Mouse (Mus musculus): Measurements from ENCODE around the gene Itga3. TPM values are rescaled to one million over a fixed set of nuclear protein-coding genes. Genes with fewer than 3 reads are reported as not detected.

The Itga3 gene
- polyA plus RNA-seq, 1 experiment: not detected

DNA sequence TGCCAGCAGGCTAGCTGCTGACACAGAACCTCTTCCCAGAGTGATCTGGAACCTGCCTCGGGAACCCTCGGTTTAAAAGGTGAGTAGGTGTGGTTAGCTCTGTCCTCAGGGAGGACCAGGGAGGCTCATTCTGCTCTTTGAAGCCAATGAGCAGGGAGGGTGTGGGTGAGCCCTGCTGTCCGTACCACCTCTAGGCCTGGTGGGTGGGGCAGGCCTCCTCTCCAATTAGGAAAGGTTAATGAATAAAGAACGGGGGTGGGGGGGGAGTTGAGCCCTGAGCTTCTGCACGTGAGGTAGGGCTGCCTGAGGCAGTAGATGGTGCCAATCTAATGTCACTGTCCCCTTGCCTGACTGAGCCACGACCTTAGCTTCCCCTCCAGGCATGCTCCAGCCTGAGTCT is 43.7 kb downstream of the Itga3 start:
- TF ChIP-seq GATA1 (IDR thresholded peaks at IDR 0.05; ENCODE audit: low read length): no peak

DNA sequence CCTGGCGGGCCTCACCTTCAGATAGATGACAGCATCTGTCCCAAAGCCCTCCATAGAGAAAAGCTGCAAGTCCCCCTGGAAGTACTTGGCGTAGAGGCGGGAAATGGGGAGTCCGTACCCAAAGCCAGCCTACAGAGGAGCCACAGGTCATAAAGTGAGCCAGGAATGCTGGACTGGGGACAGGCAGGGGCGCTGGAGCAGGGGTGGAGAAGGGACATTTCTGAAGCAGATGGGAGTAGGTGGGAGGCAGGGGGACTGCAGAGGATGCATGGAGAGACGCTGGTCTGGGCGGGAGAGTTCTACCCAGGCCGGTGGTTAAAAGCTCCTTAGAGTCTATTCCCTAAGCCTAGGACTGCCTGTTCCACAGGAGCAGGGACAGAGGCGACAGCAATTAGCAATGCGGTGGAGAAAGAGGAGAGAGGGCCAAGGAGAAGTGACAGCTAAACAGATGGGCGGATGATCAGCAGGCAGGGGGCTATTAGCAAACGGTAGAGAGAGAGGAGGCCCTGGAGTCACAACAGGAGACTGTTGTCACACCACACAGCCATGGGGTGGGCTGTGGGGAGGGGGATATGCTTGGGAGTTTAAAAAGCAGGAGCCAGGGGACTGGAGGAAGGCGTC is 48.6 kb downstream of the Itga3 start:
- no peak for TF ChIP-seq GATA1 (IDR thresholded peaks at IDR 0.05; ENCODE audit: low read length)

DNA sequence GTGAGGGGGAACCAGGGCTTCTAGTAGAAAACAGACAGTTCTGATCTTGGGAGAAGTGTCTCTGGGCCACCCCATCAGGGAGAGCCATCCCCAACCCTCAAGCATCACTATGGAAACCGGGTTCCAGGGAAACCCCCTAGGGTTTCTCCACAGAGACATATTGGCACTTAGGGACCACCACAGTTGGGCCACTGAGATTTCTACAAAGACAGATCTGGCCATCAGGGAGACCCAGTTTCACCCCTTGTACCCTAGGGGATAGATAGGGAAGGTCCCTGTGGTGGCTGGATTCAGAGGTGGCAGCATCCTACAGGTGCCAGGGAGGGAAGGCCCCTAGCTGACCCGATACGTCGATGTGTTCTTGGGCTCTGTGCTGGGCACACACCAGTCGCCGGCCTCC is 49.8 kb downstream of the Itga3 start:
- TF ChIP-seq GATA1 (IDR thresholded peaks at IDR 0.05; ENCODE audit: low read length): no peak

DNA sequence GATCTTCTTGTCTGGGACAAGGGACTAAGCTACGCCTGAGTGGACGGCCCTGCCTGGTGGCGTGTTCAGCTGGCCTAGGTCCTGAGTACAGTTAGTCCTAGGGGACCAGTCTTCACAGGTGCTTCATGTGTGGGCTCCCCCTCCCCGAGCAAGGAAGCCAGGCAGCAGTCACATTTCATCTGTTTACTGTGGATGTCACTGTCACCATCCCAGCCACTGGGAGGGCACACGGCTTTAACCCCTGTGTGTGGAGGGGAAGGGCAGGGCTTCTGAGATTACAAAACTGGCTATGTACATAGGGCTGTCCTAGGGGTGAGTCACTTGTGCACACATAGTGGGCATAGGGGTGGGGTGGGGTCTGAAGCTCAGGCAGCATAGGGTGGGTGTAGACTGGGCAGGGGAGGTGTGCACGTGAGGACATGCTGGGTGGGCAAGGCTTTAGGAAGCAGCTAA is 50.5 kb downstream of the Itga3 start:
- TF ChIP-seq GATA1 (IDR thresholded peaks at IDR 0.05; ENCODE audit: low read length): no peak

DNA sequence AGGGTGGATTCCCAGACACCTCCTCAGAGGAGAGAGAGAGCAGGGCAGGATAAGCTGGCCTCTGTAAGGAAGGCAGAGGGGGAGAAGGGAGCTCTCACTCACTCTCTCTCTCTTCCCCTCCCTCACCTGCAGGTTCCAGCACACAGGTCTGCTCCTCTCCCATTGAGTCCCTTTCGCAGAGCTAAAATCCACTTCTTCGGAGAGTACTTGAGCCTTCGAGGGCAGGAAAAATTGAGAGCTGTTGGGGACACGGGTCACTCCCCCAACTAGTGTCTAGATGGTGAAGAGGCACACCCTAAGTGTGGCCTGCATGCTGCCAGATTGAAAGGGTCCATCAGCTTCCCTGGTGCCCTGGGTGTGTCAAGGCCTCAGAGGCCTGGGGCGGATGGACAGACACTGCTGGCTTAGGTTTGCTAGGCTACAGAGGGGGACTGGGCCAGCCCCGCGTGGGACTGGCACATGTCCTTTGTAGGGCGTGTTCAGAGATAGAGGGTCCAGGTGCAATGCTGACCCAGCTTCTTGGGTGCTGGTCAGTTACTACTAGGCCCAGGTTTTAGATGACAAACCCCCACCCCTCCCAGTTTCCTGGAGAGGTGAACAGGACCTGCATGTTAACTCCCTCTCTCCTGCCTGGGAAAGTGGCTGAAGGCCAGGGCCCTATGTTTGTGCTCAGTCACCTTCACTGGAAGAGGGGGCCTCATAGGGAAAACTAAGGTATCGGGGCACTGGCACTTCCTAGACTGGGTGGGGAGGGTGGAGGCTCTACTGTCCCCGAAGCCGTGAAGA is 51.2 kb downstream of the Itga3 start:
- TF ChIP-seq GATA1 (IDR thresholded peaks at IDR 0.05; ENCODE audit: low read length): no peak

DNA sequence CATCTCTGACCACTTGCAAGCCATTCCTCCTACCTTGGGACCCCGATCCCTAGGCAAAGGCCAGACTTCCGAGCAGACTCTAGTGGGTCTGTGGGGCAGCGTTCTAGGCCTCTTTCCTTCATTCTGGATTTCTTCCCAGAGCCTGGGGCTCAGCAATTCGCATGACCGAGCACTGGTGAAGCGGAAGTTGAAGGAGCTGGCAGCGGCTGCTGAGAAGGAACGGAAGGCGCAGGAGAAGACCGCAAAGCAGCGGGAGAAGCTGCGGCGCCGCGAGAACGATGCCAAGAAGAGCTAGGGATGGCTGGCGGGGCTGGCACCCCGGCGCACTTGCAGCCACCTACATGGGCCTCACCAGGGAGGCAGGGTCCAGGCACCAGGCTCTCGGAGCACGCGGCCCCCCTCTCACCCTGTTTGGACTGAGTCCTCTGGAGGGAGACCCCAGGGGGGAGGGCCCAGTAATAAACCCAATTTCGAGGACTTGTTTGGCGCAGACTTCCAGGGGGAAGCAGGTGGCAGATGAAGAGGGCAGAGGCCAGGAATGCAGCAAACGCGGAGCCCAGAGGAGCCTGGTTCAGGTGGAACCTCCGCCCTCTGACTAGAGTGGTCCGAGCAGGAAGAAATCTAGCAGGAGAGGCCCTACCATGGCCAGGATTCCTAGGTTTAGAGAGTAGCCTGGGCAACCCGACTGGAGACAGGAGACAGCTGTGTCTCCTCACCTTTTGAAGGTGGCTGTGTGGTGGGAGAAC is 52.0 kb downstream of the Itga3 start:
- TF ChIP-seq GATA1 (IDR thresholded peaks at IDR 0.05; ENCODE audit: low read length): no peak

DNA sequence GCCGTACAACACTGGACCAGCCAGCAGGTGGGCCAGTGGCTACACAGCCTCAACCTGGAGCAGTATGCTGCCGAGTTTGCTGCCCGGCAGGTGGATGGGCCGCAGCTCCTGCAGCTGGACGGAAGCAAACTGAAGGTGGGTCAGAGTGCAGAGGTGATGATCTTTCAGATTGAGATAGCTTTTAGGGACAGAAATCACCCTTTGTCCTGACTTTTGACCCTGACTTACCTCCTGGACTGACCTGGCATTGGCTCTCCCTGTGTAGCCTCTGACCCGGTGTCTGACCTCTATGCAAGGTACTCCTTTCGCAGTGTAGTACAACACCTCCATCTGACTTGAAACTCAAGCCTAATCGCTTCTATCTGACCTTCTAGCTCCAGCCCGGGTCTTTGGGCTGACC is 53.1 kb downstream of the Itga3 start:
- no peak for TF ChIP-seq GATA1 (IDR thresholded peaks at IDR 0.05; ENCODE audit: low read length)

DNA sequence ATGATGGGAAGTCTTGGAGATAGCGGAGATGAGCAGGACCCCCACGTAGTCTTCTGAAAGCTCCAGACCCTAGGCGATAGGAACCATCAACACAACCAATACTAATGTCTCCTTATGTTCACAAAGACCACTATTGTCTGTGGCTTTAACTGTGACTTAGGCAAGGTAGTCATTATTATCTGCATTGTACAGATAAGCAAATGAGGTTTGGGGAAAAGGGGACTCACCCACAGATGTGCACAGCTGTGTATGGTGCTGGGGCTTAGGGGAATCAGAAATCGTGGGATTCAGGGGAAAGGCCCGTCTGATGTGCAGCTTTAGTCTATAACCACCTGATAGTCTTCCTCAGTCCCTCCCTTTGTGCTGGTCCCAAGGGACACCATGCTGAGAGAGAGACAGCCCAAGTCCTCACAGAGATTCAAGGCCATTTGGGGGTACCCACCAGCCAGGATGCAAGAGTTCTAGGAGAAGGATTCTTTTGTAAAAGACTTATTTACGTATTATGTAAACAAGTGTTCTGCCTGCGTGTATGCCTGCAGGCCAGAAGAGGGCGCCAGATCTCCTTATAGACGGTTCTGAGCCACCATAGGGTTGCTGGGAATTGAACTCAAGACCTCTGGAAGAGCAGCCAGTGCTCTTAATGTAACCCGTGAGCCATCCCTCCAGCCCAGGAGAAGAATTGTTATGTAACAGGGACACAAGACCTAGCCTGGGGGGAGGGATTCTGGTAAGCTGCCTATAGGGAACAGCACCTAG is 54.2 kb downstream of the Itga3 start:
- no peak for TF ChIP-seq GATA1 (IDR thresholded peaks at IDR 0.05; ENCODE audit: low read length)

DNA sequence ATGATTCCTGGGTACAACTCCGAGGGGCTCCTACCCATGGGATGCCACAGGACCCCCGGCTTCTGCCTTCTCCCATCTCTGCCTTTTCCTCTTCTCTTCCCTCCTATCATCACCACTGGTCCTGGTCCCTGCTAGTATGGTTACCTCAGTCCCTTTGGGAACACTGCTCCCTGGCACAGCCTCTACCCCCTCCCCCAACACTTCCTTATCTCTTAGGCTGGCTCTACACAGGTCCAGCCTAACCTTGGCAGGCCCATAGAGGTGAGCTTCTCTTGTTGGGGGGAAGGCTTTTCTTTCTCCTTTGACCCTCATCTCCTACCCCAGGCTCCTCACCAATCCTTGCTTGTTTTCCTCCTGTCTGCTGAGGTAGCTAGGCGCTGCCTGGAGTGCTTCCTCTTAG is 61.1 kb downstream of the Itga3 start:
- TF ChIP-seq GATA1 (IDR thresholded peaks at IDR 0.05; ENCODE audit: low read length): no peak

DNA sequence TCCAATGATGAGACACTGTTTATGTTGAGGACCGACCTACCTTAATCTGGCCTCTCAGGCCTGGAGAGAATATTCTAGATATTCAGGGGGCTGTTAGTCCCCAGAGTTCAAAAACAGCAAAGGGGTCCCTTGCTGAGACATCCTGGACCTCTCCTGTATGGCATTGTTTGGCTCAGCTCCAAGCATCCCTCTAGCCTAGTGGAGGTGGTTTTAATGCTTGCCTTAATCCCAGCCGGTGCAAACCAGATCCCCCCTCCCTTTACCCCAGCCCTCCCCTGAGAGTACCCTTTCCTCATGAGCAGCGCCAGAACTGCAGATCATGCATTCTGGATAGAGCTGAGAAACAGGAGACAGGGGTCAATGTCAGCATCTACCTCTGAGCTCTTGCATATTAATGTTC is 64.1 kb downstream of the Itga3 start:
- no peak for TF ChIP-seq GATA1 (IDR thresholded peaks at IDR 0.05; ENCODE audit: low read length)

DNA sequence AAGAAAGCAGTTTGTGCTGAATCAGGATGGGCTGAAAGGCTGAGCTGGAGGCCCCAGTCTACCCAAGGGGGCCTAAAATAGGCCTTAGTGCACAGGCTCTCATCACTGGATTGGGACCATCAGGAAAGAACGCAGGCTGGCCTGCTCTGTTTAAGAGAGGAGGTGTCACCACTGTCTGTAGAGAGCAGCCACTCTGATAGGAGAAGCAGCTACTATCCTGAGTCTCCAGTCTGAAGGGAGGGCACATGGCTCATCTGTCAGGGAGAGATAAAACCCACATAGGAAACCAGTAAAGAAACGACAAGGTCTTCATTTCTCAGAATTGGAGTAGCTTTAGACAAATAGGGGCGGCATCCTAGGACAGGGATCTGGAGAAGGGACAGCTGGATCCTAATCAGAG is 64.5 kb downstream of the Itga3 start:
- peak; percentile 99 for TF ChIP-seq GATA1 (IDR thresholded peaks at IDR 0.05; ENCODE audit: low read length)

DNA sequence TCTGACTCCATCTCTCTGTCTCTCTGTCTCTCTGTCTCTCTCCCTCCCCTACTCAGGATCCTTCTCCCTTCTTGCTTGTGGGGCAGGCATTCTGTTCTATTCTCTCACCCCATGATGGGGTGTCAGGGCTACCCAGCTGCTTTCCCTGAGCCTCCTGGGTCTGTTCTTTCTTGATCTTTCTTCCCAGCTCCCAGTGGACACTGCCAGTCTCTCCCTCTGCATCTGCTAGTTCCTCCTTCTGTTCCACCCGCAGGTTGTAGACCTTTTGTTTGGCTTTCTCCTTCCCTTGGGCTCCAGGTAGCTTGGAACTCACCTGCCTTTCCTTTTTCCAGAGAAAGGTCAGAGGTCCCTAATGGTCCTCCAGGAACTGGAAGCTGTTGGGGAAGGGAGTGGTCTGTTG is 65.2 kb downstream of the Itga3 start:
- no peak for TF ChIP-seq GATA1 (IDR thresholded peaks at IDR 0.05; ENCODE audit: low read length)

DNA sequence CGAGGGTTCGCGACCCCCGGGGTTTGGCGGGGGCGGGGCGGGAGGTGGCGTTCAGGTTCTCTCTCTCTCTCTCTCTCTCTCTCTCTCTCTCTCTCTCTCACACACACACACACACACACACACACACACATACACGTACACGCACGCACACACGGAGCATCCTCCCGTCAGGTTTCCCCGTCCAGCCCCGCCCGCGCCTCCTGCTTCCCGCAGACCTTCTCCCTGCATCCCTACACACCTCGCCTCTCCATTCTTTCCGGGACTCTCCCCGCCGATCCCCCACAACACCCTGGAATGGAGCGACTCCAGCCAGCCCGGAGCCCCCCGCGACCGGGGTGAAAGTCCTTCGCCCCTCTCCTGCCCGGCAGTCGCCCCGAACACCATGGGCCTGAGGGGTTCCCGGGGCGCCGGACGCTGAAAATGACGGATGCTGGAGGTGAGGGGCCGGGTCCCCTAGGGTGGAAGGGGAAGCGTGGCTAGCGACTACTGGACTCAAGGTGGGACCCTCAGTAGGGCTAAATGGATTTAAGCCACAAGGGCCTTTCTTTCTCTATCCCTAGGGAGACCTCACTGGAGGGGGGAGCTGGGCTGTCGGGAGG is 66.4 kb downstream of the Itga3 start:
- TF ChIP-seq GATA1 (IDR thresholded peaks at IDR 0.05; ENCODE audit: low read length): no peak

DNA sequence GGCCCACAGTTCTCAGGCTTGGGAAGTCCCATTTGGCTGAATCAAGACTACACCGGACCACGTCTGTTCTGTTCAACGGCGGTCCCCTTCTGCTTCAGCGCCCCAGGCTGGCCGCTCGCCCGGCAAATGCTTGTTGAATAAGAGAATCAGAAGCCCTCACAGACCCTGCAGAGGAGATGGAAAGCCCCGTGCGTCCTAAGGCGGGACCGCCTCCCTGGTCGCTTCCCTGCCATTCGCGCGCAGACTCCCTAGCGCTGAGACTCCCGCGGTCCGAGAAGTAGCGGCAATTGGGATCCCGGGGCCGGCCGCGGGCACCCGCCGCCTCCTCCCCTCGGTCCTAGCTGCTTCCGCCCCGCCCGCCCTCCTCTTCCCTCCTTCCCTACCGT is 67.0 kb downstream of the Itga3 start, which contains the start of gene Samd14:
Samd14 (plus strand) TSS at position 251 of the 386 bp plus-strand sequence.
- no peak for TF ChIP-seq GATA1 (IDR thresholded peaks at IDR 0.05; ENCODE audit: low read length)
